Mouse (Mus musculus) thymus, adult 2 months (tissue): ENCODE measurements around the gene Fto.

Experiments
- CTCF ChIP-seq: fragments of 200-500 bp; IDR thresholded peaks from 2 replicates; pipeline ENCODE4 v1.5.1; 2012; ENCODE audit warnings: mild to moderate bottlenecking, control low read depth, low read length, moderate library complexity, borderline replicate concordance; ENCODE audit not compliant: control insufficient read depth, poor library complexity, insufficient read depth; ENCODE audit errors: extremely low read depth
- POLR2A ChIP-seq: fragments of 200-500 bp; IDR thresholded peaks from 2 replicates; pipeline ENCODE4 v1.6.1; 2012; ENCODE audit warnings: mild to moderate bottlenecking, low read length, control low read depth, moderate library complexity; ENCODE audit not compliant: control insufficient read depth, poor library complexity, insufficient read depth; ENCODE audit errors: extremely low read depth

- TF ChIP-seq CTCF, result no peak
- no peak for TF ChIP-seq POLR2A
Measured at GRCm38 (mm10) chr8:91561241-91561640, 247.9 kb downstream of the Fto start.
